Mouse (Mus musculus): Measurements from ENCODE around the gene Rreb1.

DNA sequence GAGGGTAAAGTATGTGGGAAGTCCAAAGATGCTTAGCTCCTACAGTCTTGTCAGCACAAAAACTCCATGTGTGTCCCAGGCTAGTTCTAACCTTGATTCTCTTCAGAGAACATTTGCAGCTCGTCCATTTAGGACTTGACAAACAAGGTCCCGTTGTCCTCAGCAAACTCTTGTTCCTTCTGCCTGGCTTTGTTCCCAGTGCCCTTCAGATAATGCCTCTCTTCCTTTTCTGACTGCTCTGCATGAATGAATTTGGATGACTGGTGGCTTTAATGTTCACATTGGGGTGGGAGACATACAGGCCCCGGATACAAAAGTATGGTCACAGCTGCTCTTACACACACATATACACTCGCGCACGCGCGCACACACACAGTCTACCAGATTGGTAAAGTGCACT, 156.7 kb downstream of the Rreb1 start:
- no peak for TF ChIP-seq CTCF (IDR thresholded peaks at IDR 0.05)
- no peak for TF ChIP-seq EP300 (IDR thresholded peaks at IDR 0.05)

Data from lung, postnatal 0 days (tissue).